Mouse (Mus musculus) testis, adult 2 months (tissue): ENCODE data around the gene Gm20388.

Source experiments
- CTCF ChIP-seq: fragments of 200-500 bp; IDR thresholded peaks from 2 replicates; pipeline ENCODE4 v1.5.1; 2012; ENCODE audit warnings: low read depth, mild to moderate bottlenecking, inconsistent platforms, low read length, moderate library complexity; ENCODE audit not compliant: control insufficient read depth, insufficient read depth, insufficient replicate concordance
- POLR2A ChIP-seq: fragments of 200-500 bp; IDR thresholded peaks from 2 replicates; pipeline ENCODE4 v1.6.1; 2012; ENCODE audit warnings: low read depth, mild to moderate bottlenecking, inconsistent platforms, low read length, moderate library complexity; ENCODE audit not compliant: control insufficient read depth

DNA sequence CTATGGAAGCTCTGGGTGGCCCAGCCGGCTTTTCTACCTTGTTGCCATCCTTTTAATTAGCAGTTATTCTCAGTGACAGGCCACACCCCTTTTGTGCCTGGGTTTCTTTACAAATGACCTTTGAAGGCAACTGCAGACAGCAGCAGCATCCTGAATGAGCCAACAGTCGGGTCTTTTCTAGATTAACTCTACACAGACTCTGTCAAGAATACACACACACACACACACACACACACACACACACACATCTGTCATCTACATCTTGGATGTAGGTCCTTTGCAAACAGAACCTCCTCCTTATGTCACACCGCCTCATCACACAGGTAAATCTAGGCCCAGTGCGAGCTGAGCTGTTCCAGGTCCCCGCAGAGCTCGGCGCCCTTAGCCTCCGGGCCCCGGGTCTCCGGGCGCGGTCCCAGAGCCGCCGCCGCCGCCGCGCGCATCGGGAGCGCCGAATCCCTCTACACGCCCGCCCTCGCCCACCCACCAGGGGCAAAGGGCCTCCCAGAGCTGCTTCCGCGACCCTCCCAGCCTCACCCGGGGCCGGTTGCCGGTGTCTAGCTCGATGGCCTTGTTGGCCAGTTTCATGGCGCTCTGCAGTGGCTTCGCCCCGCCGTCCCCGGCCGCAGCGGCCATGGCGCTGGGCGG lies 3342.9 kb downstream of the Gm20388 start:
- TF ChIP-seq POLR2A (no peak), CTCF (no peak)
